Mouse (Mus musculus): ENCODE data around the gene Ctsk. TPM values are rescaled to one million over a fixed set of nuclear protein-coding genes. Genes with fewer than 3 reads are reported as not detected.
"Not testable (repeated sequence)": the region's sequence is repeated elsewhere in the genome, so short reads cannot be mapped to it uniquely, and the experiment has no call there.

Ctsk gene
- polyA plus RNA-seq, 1 experiment from 2014 or later, result 5.5 TPM

DNA sequence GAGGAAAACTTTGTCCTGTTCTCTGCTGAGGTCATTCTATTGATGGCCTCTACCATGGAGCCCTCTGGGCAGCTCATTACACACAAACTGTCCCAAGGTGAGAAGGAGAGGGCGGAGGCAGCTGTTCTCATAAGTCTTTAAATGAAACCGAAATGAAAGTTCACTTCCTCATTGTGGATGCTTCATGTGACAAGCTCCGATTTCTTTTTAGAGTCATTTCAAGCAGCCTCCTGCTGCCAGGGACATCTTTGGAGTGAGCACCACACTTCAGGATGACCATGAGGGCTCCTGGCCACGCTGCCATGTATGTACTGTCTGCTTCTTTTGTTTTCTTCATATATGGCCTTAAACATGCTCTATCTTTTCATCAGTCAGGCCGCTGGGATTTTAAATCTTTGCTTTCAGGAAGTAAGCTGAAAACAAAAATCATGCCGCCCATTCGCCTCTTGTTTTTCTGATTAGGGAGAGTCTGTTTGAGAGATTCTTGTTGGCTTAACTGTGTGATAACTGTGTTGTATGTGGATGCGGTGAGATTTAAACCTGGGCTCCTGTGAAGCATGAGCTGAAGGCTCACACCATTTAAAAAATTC lies 27.7 kb downstream of the Ctsk start, which contains the start of gene Ctss:
Gene Ctss (plus strand): TSS at position 165 of the 590 bp plus-strand sequence.
- no peaks in the 10 kb centered on the region for H3K27me3 ChIP-seq (replicated peaks; ENCODE audit: low read depth, poor library complexity, severe bottlenecking)
- H3K27ac ChIP-seq (replicated peaks), result no peak within 1 kb of the TSS
- H3K4me1 ChIP-seq, result peaks cover 11% of the 10 kb centered on the region
- no peaks in the 10 kb centered on the region for H3K36me3 ChIP-seq (replicated peaks)
- no peak within 1 kb of the TSS for H3K4me3 ChIP-seq
- WGBS, result 87% methylated on average over 8 of the region's 8 CpGs
- DNase-seq (ENCODE audit: low spot score), result no peak
- H3K9me3 ChIP-seq, result no peaks in the 10 kb centered on the region

DNA sequence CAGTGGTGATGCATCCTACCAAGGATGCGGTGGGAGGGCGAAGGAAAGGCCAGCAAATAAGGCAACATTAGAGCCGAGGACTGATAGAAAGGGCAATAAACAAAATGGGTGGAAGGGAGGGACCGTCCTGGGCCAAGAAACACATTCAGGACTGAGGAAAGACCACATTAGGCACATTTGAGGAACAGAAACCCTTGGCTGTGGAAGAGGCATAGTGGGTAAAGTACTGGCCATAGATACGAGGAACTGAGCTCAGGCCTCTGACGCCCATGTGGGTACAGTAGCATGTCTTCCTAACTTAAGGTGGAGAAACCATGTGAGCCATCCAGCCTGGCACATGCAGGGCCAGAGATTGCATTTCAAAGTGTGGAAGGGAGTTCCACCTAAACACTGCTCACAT lies 30.8 kb downstream of the Ctsk start:
- 87% methylated on average over 6 of the region's 6 CpGs for WGBS
- no peaks in the 10 kb centered on the region for H3K27me3 ChIP-seq (replicated peaks; ENCODE audit: low read depth, poor library complexity, severe bottlenecking)
- DNase-seq (ENCODE audit: low spot score), result no peak
- H3K36me3 ChIP-seq (replicated peaks), result no peaks in the 10 kb centered on the region
- H3K4me3 ChIP-seq, result no peak overlapping the region
- H3K9me3 ChIP-seq, result no peaks in the 10 kb centered on the region
- H3K4me1 ChIP-seq, result no peaks in the 10 kb centered on the region
- H3K27ac ChIP-seq (replicated peaks), result no peak overlapping the region

DNA sequence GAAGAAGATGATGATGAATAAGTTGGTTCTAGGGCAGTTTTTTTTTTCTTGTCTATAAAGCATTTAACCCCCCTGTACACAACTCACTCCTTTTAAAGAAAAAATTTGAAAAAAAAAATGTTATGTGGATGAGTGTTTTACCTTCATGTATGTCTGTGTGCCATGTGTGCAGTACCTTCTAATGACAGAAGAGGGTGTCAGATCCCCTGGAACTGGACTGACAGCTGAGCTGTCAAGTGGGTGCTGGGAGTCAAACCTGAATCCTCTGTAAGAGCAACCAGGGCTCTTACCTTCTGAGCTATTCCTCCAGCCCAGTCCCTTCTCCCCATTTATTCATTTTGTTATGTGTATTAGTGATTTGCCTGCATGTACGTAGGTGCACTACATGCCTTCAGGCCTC lies 32.0 kb downstream of the Ctsk start:
- no peaks in the 10 kb centered on the region for H3K27me3 ChIP-seq (replicated peaks; ENCODE audit: low read depth, poor library complexity, severe bottlenecking)
- H3K4me1 ChIP-seq, result no peaks in the 10 kb centered on the region
- no peaks in the 10 kb centered on the region for H3K9me3 ChIP-seq
- 91% methylated on average over 1 of the region's 1 CpGs for WGBS
- no peak overlapping the region for H3K4me3 ChIP-seq
- no peak overlapping the region for H3K27ac ChIP-seq (replicated peaks)
- DNase-seq (ENCODE audit: low spot score), result no peak
- H3K36me3 ChIP-seq (replicated peaks), result no peaks in the 10 kb centered on the region

DNA sequence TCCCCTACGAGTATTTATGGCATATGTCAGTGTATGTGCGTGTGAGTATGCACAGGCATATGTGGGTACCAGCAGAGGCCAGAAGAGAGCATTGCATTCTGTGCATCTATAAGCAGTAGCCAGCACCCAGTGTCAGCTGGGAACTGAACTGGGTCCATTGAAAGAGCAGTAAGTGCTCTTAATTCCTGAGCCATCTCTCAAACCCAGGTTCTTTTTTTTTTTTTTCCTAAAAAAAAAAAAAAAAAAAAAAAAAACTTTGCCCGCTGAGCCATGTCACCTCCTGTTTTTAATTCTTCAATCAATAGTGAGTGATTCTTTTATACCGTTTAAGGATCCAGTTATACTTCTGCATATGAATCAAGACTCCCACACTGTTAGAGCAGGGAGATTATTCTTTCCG lies 34.3 kb downstream of the Ctsk start:
- H3K27ac ChIP-seq (replicated peaks), result no peak overlapping the region
- WGBS, result 92% methylated on average over 5 of the region's 5 CpGs
- H3K4me1 ChIP-seq, result no peaks in the 10 kb centered on the region
- no peaks in the 10 kb centered on the region for H3K9me3 ChIP-seq
- H3K27me3 ChIP-seq (replicated peaks; ENCODE audit: low read depth, poor library complexity, severe bottlenecking), result no peaks in the 10 kb centered on the region
- no peak for DNase-seq (ENCODE audit: low spot score)
- no peak overlapping the region for H3K4me3 ChIP-seq
- no peaks in the 10 kb centered on the region for H3K36me3 ChIP-seq (replicated peaks)

DNA sequence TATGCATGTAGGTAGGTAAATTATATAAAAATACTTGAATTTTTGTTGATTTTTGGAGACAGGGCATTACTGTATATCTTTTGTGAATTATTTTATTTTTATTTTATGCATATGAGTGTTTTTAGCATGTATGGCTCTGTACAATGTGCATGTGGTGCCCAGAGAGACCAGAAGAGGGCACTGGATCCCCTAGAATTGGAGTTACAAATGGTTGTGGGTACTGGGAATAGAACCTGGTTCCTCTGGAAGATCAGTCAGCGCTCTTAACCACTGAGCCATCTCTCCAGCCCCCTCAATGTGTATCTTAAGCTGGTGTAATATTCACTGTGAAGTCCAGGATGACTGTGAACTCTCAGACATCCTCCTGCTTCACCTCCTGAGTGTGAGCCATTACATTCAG lies 35.9 kb downstream of the Ctsk start:
- H3K9me3 ChIP-seq, result no peaks in the 10 kb centered on the region
- no peaks in the 10 kb centered on the region for H3K4me1 ChIP-seq
- H3K4me3 ChIP-seq, result no peak overlapping the region
- no peaks in the 10 kb centered on the region for H3K27me3 ChIP-seq (replicated peaks; ENCODE audit: low read depth, poor library complexity, severe bottlenecking)
- no peaks in the 10 kb centered on the region for H3K36me3 ChIP-seq (replicated peaks)
- WGBS, result 83% methylated on average over 1 of the region's 1 CpGs
- no peak overlapping the region for H3K27ac ChIP-seq (replicated peaks)
- DNase-seq (ENCODE audit: low spot score), result no peak

DNA sequence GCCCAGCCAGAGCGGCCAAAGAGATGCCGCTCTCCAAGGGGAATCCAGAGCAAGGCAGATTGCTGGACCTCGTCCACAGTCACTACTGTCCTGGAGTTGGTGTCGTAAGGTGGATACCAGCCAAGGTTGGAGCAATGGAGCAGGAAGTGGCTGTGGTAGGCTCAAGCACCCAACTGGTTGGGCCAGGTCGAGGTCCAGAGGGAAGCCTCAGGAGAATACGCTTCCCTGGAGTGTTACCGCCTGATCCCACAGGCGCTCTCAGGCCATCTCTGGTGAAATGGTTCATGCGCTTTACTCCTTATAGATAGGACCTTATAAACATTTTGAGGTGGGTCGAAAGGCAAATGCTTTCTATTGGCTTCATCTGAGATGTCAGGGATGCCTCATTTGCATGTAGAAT lies 39.9 kb downstream of the Ctsk start:
- 91% methylated on average over 10 of the region's 10 CpGs for WGBS
- Histone ChIP-seq H3K4me1 (no peaks in the 10 kb centered on the region), H3K9me3 (no peaks in the 10 kb centered on the region), H3K27ac (replicated peaks) (no peak overlapping the region), H3K4me3 (no peak overlapping the region), H3K27me3 (replicated peaks; ENCODE audit: low read depth, poor library complexity, severe bottlenecking) (no peaks in the 10 kb centered on the region), H3K36me3 (replicated peaks) (no peaks in the 10 kb centered on the region)
- no peak for DNase-seq (ENCODE audit: low spot score)

DNA sequence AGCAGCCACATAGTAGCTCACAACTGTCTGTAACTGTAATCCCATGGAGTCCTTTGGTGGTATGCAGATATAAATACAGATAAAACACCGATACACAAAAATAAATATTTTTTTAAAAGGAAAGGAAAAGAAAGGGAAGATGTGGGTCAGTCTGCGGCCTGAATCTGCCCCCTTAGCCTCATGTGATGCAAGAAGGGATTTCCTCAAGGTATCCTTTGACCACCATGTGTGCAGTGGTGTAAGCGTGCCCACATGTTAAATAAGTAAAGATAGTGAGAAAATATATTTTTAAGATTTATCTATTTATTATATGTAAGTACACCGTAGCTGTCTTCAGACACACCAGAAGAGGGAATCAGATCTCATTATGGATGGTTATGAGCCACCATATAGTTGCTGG lies 40.8 kb downstream of the Ctsk start:
- no peaks in the 10 kb centered on the region for H3K27me3 ChIP-seq (replicated peaks; ENCODE audit: low read depth, poor library complexity, severe bottlenecking)
- no peak for DNase-seq (ENCODE audit: low spot score)
- H3K4me3 ChIP-seq, result no peak overlapping the region
- WGBS, result 91% methylated on average over 4 of the region's 4 CpGs
- no peak overlapping the region for H3K27ac ChIP-seq (replicated peaks)
- no peaks in the 10 kb centered on the region for H3K36me3 ChIP-seq (replicated peaks)
- no peaks in the 10 kb centered on the region for H3K9me3 ChIP-seq
- no peaks in the 10 kb centered on the region for H3K4me1 ChIP-seq

DNA sequence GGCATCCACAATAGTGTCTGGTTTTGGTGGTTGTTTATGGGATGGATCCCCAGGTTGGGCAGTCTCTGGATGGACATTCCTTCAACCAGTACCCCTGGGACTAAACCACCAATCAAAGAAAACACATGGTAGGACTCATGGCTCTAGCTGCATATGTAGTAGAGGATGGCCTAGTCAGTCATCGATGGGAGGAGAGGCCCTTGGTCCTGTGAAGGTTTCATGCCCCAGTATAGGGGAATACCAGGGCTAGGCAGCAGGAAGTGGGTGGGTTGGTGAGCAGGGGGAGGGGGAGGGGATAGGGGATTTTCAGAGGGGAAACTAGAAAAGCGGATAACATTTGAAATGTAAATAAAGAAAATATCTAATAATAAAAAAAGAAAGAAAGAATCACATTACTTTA lies 42.1 kb downstream of the Ctsk start:
- H3K27ac ChIP-seq (replicated peaks); H3K4me3 ChIP-seq; H3K27me3 ChIP-seq (replicated peaks; ENCODE audit: low read depth, poor library complexity, severe bottlenecking); H3K36me3 ChIP-seq (replicated peaks); H3K9me3 ChIP-seq; H3K4me1 ChIP-seq; DNase-seq (ENCODE audit: low spot score): not testable (repeated sequence)
- 82% methylated on average over 2 of the region's 2 CpGs for WGBS

DNA sequence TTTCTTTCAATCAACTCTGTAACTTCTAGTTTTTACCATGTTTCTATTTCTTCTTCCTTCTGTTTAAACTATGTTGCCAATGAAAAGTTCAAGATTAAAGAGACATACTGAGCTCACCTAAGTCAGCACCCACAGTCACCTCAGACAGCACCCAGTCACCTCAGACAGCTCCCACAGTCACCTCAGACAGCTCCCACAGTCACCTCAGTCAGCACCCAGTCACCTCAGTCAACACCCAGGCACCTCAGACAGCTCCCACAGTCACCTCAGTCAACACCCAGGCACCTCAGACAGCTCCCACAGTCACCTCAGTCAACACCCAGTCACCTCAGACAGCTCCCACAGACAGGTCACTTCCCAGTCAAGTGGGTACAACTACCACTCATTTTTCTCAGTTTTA lies 43.1 kb downstream of the Ctsk start:
- H3K9me3 ChIP-seq, result no peaks in the 10 kb centered on the region
- no peak overlapping the region for H3K27ac ChIP-seq (replicated peaks)
- DNase-seq (ENCODE audit: low spot score), result no peak
- no peaks in the 10 kb centered on the region for H3K4me1 ChIP-seq
- no peaks in the 10 kb centered on the region for H3K36me3 ChIP-seq (replicated peaks)
- H3K4me3 ChIP-seq, result no peak overlapping the region
- no peaks in the 10 kb centered on the region for H3K27me3 ChIP-seq (replicated peaks; ENCODE audit: low read depth, poor library complexity, severe bottlenecking)

DNA sequence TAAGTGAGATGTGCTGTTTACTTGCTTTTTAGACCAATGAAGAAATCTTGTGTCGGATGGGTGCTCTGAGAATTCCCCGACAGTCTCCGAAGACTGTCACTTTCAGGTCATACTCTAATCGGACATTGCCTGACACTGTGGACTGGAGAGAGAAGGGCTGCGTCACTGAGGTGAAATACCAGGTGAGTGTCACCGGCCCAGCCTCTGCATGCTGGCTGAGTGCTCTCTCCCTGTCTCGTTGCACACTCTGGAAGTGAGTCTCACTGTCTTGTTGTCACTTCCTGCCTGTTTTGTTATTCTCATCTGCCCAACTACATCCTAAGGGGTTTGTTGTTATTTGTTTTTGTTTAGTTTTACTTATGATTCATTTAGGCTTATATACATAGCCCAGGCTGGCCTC lies 43.9 kb downstream of the Ctsk start:
- Histone ChIP-seq H3K27ac (replicated peaks) (no peak overlapping the region), H3K4me3 (no peak overlapping the region), H3K4me1 (no peaks in the 10 kb centered on the region), H3K27me3 (replicated peaks; ENCODE audit: low read depth, poor library complexity, severe bottlenecking) (no peaks in the 10 kb centered on the region), H3K9me3 (no peaks in the 10 kb centered on the region), H3K36me3 (replicated peaks) (no peaks in the 10 kb centered on the region)
- no peak for DNase-seq (ENCODE audit: low spot score)
- WGBS, result 74% methylated on average over 7 of the region's 7 CpGs

DNA sequence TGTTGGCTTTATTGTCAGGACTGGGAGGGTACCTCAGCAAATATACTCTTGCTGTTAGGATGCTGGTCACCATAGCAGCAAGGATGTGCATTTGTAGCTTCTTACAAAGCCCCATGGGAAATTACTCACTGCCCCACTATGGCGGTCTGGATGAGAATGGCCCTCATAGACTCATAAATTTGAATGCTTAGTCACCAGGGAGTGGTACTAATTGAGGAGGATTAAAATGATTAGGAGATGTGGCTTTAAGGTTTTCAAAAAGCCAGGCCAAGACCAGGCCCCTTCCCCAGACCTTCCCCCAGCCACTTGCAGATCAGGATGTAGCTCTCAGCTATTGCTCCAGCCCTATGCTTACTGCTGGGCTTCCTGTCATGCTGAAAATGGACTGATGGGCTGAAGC lies 51.1 kb downstream of the Ctsk start:
- H3K36me3 ChIP-seq (replicated peaks), result no peaks in the 10 kb centered on the region
- WGBS, result 83% methylated on average over 1 of the region's 1 CpGs
- no peak for DNase-seq (ENCODE audit: low spot score)

DNA sequence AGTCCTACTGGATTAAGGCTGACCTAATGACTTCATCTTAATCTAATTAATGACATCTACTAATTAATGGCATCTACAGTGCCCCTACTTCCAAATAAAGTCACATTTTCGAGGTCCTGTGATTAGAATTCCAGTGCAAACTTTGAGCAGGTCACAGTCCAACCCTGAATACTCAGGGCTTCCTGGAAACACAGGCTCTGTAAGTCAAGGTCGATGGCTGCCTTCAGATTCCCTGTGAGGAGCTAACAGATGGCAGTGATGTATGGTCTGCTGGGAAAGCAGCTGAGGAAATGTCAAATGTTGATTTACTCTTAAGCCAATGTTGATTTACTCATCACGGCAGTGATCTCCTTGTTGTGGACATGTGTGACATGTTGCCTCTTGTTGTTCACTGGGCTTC lies 54.9 kb downstream of the Ctsk start:
- Histone ChIP-seq H3K27me3 (replicated peaks; ENCODE audit: low read depth, poor library complexity, severe bottlenecking) (no peaks in the 10 kb centered on the region), H3K9me3 (no peaks in the 10 kb centered on the region), H3K27ac (replicated peaks) (no peak overlapping the region), H3K4me3 (no peak overlapping the region), H3K4me1 (no peaks in the 10 kb centered on the region), H3K36me3 (replicated peaks) (no peaks in the 10 kb centered on the region)
- WGBS, result 68% methylated on average over 3 of the region's 3 CpGs
- no peak for DNase-seq (ENCODE audit: low spot score)

More for the DNA sequence above, 51.1 kb downstream of the Ctsk start:
- no peak overlapping the region for H3K27ac ChIP-seq (replicated peaks)
- H3K4me3 ChIP-seq, result no peak overlapping the region
- no peaks in the 10 kb centered on the region for H3K27me3 ChIP-seq (replicated peaks; ENCODE audit: low read depth, poor library complexity, severe bottlenecking)
- H3K4me1 ChIP-seq, result no peaks in the 10 kb centered on the region
- H3K9me3 ChIP-seq, result no peaks in the 10 kb centered on the region
